Mouse (Mus musculus) midbrain, embryonic 10.5 days (tissue): ENCODE measurements around the gene Tas2r134. TPM values are rescaled to one million over a fixed set of nuclear protein-coding genes. Genes with fewer than 3 reads are reported as not detected.

Source experiments
- DNase-seq: peaks from one replicate; pipeline ENCODE4 v3.0.0-alpha.2; 2017; ENCODE audit warnings: low spot score
- H3K27ac ChIP-seq: fragments of 300-500 bp; sonication (generic); replicated peaks from 2 replicates; pipeline ENCODE4 v1.5.1; 2016; ENCODE audit warnings: mild to moderate bottlenecking
- H3K27me3 ChIP-seq: fragments of 300-500 bp; sonication (generic); 2 replicates; pipeline ENCODE4 v1.6.1; 2016; ENCODE audit warnings: low read depth, mild to moderate bottlenecking; ENCODE audit not compliant: poor library complexity, severe bottlenecking
- H3K36me3 ChIP-seq: fragments of 300-500 bp; sonication (generic); 2 replicates; pipeline ENCODE4 v1.6.1; 2016; ENCODE audit warnings: mild to moderate bottlenecking, moderate library complexity
- H3K4me1 ChIP-seq: fragments of 300-500 bp; sonication (generic); 2 replicates; pipeline ENCODE4 v1.6.1; 2016
- H3K4me3 ChIP-seq: fragments of 300-500 bp; sonication (generic); 2 replicates; pipeline ENCODE4 v1.5.1; 2016; ENCODE audit warnings: mild to moderate bottlenecking, moderate library complexity
- H3K9me3 ChIP-seq: fragments of 300-500 bp; sonication (generic); replicated peaks from 2 replicates; pipeline ENCODE4 v1.6.1; 2016; ENCODE audit warnings: mild to moderate bottlenecking
- WGBS: fragments of 180-500 bp; shearing (Covaris S2); methylation state at CpG from one replicate; pipeline ENCODE4 v1.1.7; 2016; 5-methylcytosine and 5-hydroxymethylcytosine counted together
- polyA plus RNA-seq: library from polyadenylated mRNA; unstranded; fragments of >200 nt; fragmentation: Nextera tagmentation; extraction: Ambion mirVana; gene quantifications from 2 replicates; pipeline ENCODE4 v1.2.1, GENCODE M21; 2016

Gene Tas2r134
- not detected in 2 replicates for polyA plus RNA-seq

DNA sequence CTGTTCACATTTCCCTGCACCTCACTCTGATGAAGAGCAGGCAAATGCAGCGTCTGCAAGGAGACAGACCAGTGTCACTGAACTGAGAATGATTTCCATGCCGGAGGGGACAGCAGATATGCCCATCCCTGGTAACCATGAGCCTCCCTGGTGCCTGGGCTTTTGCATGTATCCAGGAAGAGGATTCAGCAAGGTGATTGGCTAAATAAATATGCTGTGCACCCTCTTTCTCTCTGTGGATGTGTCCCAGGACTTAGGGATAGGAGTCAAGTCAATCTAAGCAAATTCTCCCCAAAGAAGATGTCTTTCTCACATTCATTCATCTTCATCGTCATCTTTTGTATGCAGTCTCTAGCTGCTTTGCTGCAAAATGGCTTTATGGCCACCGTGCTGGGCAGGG is at the start of gene Tas2r134:
Gene Tas2r134, plus strand, starts transcription at position 301 of the 400 bp plus-strand sequence.
- no peaks in the 10 kb centered on the region for H3K36me3 ChIP-seq
- WGBS = 91% methylated on average over 4 of the region's 4 CpGs

DNA sequence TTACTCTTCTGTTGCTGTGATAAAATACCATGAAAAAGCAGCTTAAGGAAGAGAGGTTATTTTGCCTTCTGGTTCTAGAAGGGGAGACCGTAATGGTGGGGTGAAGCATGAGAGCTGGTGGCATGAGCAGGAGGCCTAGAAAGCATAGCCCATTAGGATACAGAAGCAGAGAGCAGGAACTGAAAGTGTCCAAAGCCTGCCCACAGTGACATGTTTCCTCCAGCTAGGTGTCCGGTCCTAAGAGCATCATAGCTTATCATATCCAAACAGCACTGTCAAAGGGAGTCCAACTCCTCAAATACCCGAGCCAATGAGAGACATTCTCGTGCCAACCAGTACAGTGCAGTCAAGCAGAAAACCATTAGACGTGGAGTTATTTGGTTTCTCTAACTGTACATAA is 47.5 kb upstream of the Tas2r134 start:
- H3K4me1 ChIP-seq = peaks cover 9% of the 10 kb centered on the region
- H3K36me3 ChIP-seq = no peaks in the 10 kb centered on the region
- 85% methylated on average over 5 of the region's 5 CpGs for WGBS
- no peak for DNase-seq
- H3K27me3 ChIP-seq = no peaks in the 10 kb centered on the region
- H3K4me3 ChIP-seq = no peak overlapping the region
- H3K9me3 ChIP-seq = no peaks in the 10 kb centered on the region
- H3K27ac ChIP-seq = no peak overlapping the region

More for the DNA sequence above, at the start of gene Tas2r134:
- DNase-seq = no peak
- H3K27ac ChIP-seq = no peak within 1 kb of the TSS
- no peak within 1 kb of the TSS for H3K4me3 ChIP-seq
- no peaks in the 10 kb centered on the region for H3K9me3 ChIP-seq
- H3K27me3 ChIP-seq = no peaks in the 10 kb centered on the region
- peaks cover 6% of the 10 kb centered on the region for H3K4me1 ChIP-seq

DNA sequence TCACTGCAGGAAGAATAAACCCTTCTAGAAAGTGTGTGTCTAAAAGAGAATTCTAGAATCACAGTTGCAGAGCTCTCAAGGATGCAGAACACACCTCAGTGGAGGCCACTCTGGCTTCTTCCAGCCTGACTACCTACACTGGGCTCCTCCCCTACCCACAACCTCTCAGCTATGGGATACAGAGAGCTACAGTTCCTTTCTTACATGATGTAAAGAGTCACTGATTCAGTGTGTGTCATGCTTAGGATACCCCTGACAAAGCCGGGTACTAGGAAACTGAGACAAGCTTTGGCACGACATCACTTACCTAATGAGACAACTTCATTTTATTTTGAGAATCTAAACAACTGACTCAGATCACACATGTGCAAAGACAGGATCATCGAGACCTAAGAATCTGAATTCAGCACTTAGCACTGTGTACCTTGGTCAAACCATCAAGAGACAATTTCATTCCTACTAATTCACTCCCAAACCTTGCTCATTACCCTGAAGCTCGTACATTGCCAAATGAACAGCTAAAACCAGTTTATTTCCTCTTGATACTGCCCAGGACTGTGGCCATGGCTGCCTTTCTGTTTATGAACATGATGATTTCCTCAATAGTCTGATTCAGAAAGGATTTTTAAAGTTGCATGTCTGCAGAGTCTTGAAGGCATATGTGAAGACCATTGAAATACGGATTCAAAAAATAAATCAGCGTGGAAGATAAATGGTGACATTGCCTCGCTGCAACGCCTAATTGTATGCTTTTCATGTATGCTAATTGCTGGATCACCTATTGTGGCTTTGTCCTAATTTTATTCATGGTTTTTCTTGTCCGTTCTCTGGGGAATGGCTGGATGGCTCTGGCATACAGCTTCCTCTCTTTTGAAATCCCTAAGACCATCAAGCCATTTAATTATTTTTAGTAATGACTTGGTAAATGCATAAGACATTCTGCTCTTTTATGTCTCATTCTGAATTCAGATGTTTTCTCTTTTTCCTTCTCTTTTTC is 43.0 kb upstream of the Tas2r134 start:
- Histone ChIP-seq H3K9me3 (no peaks in the 10 kb centered on the region), H3K36me3 (no peaks in the 10 kb centered on the region), H3K27me3 (no peaks in the 10 kb centered on the region), H3K4me3 (no peak overlapping the region), H3K27ac (no peak overlapping the region), H3K4me1 (peaks cover 12% of the 10 kb centered on the region)
- WGBS = 83% methylated on average over 9 of the region's 9 CpGs
- no peak for DNase-seq

DNA sequence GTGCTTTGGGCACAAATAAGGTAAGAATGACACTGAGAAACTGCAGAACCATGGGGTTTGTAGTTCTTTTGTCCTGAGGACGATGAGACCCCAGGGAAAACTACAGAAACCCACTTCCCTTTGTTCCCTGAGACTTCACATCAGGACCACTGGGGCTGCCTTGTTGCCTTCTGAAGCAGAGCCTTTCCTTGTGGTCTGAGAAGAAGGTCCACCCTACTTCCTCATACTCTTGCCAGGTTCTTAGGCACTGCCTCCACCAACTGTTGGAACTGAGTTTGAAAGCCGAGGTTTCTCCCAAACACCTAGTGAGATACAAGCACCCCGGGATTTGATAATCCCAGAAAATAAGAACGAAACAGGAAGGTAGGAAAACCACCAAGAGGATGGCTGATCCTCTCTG is 39.0 kb upstream of the Tas2r134 start:
- no peak overlapping the region for H3K4me3 ChIP-seq
- H3K9me3 ChIP-seq = no peaks in the 10 kb centered on the region
- no peaks in the 10 kb centered on the region for H3K36me3 ChIP-seq
- 88% methylated on average over 4 of the region's 4 CpGs for WGBS
- H3K4me1 ChIP-seq = peaks cover 16% of the 10 kb centered on the region
- H3K27me3 ChIP-seq = no peaks in the 10 kb centered on the region
- H3K27ac ChIP-seq = no peak overlapping the region
- DNase-seq = no peak

DNA sequence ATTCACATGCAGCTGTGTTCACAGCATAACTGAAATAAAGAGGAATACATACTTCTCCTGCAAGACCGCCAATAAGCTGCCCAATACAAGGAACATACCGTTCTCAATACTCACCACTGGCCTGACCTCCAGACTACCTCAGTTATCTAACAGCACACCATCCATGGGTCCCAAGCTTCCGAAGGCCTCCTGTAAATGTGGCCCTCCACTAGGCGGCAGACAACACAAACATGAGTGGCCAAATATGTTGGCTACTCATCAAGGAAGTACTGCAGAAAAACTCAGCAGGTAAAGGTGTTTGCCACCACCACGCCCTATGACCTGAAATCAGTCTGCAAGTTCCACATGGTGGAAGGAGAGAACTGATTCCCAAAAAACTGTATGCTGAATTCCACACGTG is 38.4 kb upstream of the Tas2r134 start:
- Histone ChIP-seq H3K4me3 (no peak overlapping the region), H3K27ac (no peak overlapping the region), H3K36me3 (no peaks in the 10 kb centered on the region), H3K4me1 (peaks cover 16% of the 10 kb centered on the region), H3K27me3 (no peaks in the 10 kb centered on the region), H3K9me3 (no peaks in the 10 kb centered on the region)
- DNase-seq = no peak
- WGBS = 73% methylated on average over 6 of the region's 6 CpGs

DNA sequence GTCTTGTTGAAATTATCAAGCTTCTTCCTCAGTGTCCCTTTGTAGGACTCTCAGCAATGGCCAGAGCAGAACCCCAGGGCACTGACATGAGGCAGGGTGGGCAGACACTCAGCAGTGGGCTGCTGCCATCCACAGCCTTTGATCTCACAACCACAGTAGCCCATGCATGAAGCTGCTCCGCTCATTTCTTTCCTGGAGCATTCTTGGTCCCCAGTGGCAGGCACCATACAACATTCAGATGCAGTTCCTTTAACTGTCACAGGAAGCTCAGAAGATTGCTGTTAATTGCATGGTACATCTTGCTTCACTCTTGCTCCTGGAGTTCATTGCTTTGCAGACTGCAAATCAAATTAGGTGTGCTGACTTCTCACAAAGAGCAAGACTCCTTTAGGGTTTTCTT is 37.7 kb upstream of the Tas2r134 start:
- H3K27me3 ChIP-seq = no peaks in the 10 kb centered on the region
- DNase-seq = no peak
- H3K27ac ChIP-seq = no peak overlapping the region
- H3K9me3 ChIP-seq = no peaks in the 10 kb centered on the region
- H3K4me3 ChIP-seq = no peak overlapping the region
- WGBS = 70% methylated on average over 1 of the region's 1 CpGs
- peaks cover 9% of the 10 kb centered on the region for H3K4me1 ChIP-seq
- no peaks in the 10 kb centered on the region for H3K36me3 ChIP-seq

DNA sequence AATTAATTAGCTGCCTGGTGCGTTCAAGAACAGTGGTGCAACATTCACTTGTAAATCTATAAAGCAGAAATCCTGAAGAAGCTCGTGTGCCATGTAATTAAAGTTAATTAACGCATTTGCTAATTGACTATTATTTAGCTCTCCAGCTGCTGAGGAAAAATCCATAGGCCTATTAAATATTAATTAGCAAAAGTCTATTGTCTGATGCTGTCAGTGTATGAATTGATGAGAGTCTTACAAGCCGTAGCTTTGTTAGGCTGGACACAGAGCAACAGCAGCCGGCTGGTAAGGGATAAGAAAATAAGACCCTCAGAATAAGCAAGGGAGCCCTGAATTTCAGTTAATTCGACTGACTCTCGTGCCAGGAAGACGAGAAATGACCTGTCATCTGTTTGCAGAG is 37.0 kb upstream of the Tas2r134 start:
- no peak overlapping the region for H3K4me3 ChIP-seq
- no peaks in the 10 kb centered on the region for H3K9me3 ChIP-seq
- no peaks in the 10 kb centered on the region for H3K27me3 ChIP-seq
- no peaks in the 10 kb centered on the region for H3K36me3 ChIP-seq
- H3K27ac ChIP-seq = no peak overlapping the region
- 83% methylated on average over 8 of the region's 8 CpGs for WGBS
- peaks cover 4% of the 10 kb centered on the region; the same call in 1 of the 2 replicates for H3K4me1 ChIP-seq
- DNase-seq = no peak

DNA sequence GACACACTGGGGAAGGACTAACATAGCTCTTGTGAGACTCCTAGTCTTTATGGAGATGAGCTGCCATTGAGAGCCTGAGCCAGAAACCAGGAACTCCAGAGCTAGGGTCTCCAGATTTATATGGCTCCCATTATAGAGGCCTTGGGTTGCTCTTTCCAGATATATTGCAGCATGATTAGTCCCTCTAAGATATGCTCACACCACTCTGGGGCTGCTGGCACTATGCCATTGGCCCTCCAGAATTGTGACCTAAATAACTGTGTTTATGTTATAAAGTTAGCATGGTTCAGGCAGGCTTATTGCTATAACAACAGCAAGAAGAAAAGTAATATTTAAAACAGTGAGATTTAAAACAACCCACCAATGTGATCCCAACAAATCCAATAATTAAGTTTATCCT is 35.2 kb upstream of the Tas2r134 start:
- Histone ChIP-seq H3K4me1 (peaks cover 4% of the 10 kb centered on the region; the same call in 1 of the 2 replicates), H3K27me3 (no peaks in the 10 kb centered on the region), H3K4me3 (no peak overlapping the region), H3K9me3 (no peaks in the 10 kb centered on the region), H3K27ac (no peak overlapping the region), H3K36me3 (no peaks in the 10 kb centered on the region)
- no peak for DNase-seq

DNA sequence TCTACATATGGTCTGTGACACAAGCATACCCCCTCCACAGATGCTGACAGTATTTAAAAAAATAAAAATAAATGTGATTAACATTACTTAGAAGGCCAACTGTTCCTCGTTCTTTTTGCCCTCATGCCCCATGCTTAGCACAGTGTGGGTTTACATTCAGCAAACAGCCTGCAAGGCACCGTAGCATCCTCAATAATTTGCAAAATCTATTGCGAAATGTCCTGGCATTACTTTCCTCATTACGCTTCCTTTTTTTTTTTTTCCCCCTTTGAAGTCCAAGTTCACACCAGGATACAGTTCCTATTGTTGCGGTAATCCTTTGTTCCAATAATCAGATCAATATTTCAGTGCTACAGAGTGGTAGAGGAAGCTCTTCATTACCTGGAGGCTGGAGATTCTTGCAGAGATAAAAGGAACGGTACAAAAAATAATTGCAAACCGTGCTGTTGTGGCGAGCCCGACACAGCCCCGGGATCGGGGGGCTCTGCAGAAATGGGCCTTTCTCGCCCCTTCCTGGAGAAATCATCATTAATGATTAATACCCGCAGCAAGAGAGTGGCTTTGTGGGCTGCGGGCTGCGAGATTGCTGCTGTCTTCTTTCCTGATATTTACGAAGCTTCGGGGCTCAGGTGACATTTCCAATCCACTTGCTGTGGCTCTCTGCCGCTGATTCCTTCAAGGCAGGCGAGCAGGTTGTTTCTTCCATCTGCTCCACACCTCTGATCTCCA is 27.7 kb upstream of the Tas2r134 start:
- Histone ChIP-seq H3K4me3 (no peak overlapping the region), H3K27ac (peak overlapping the region; percentile 57), H3K4me1 (peaks cover 8% of the 10 kb centered on the region; the same call in 1 of the 2 replicates), H3K9me3 (no peaks in the 10 kb centered on the region), H3K27me3 (no peaks in the 10 kb centered on the region), H3K36me3 (no peaks in the 10 kb centered on the region)
- no peak for DNase-seq
- WGBS = 88% methylated on average over 19 of the region's 19 CpGs

DNA sequence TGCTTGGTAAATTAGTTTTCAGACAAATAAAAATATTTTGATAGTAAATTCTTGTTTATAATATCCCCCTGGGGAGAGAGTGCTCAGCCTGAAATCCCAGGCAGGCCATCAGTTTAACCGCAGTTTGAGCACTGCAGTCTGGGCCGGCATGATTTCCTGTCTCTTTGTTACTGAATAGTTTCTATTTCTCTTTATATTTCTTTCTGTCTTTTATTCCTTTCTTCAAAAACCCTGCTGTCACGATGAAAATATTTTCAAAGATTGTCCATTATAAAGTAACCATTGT is 27.2 kb upstream of the Tas2r134 start:
- H3K4me1 ChIP-seq = peaks cover 8% of the 10 kb centered on the region; the same call in 1 of the 2 replicates
- DNase-seq = no peak
- H3K27ac ChIP-seq = peak overlapping the region; percentile 57
- WGBS = 75% methylated on average over 3 of the region's 3 CpGs
- no peak overlapping the region for H3K4me3 ChIP-seq
- H3K9me3 ChIP-seq = no peaks in the 10 kb centered on the region
- H3K27me3 ChIP-seq = no peaks in the 10 kb centered on the region
- H3K36me3 ChIP-seq = no peaks in the 10 kb centered on the region

GRCm38 (mm10) chr2:51600873-51601272 is 26.4 kb upstream of the Tas2r134 start:
- Histone ChIP-seq H3K27ac (no peak overlapping the region), H3K4me1 (peaks cover 8% of the 10 kb centered on the region; the same call in 1 of the 2 replicates), H3K36me3 (no peaks in the 10 kb centered on the region), H3K9me3 (no peaks in the 10 kb centered on the region), H3K27me3 (no peaks in the 10 kb centered on the region), H3K4me3 (no peak overlapping the region)
- no peak for DNase-seq
- 92% methylated on average over 8 of the region's 8 CpGs for WGBS

DNA sequence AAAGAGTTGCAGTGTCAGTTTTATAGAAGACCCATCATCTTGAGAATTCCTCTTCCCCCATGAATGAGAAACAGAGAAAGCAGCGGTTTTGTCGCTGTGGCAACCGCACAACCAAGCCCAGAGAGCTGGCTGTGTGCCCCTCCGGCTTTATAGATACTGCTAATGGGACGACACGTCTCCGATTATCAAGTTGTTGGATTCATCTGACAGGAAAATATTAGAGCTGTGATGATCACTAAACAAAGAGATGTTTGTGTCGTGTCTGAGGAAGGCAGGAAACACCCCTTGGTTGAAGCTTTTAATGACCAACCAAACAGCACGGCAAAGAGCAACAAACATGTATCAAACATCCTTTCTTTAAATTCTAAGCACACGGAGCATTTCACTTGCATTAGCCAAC is 17.0 kb upstream of the Tas2r134 start:
- Histone ChIP-seq H3K4me3 (no peak overlapping the region), H3K4me1 (peaks cover 20% of the 10 kb centered on the region), H3K9me3 (no peaks in the 10 kb centered on the region), H3K27ac (peak overlapping the region; percentile 30), H3K27me3 (no peaks in the 10 kb centered on the region), H3K36me3 (no peaks in the 10 kb centered on the region)
- peak; percentile 24 for DNase-seq
- WGBS = 49% methylated on average over 10 of the region's 10 CpGs

GRCm38 (mm10) chr2:51610897-51611296 is 16.4 kb upstream of the Tas2r134 start:
- WGBS = 33% methylated on average over 2 of the region's 2 CpGs
- H3K27ac ChIP-seq = peak overlapping the region; percentile 42; the same call in 1 of the 2 replicates
- no peaks in the 10 kb centered on the region for H3K36me3 ChIP-seq
- no peaks in the 10 kb centered on the region for H3K27me3 ChIP-seq
- DNase-seq = no peak
- no peaks in the 10 kb centered on the region for H3K9me3 ChIP-seq
- no peak overlapping the region for H3K4me3 ChIP-seq
- H3K4me1 ChIP-seq = peaks cover 20% of the 10 kb centered on the region
